Comparison of ENCODE assay signal across 29 mouse cellular contexts in genomic region chr6:78505745-78506144, GRCm38 (mm10). TPM values are rescaled to one million over a fixed set of nuclear protein-coding genes. Genes with fewer than 3 reads are reported as not detected.
"Had no signal": no experiment of that assay in that cellular context is flagged by ENCODE, and none has a peak within 500 bp of the region (broad histone marks: within the 10 kb centered on the region; RNA-seq: fewer than 3 reads in every experiment).

No protein-coding gene starts in this region.

- ATAC-seq: intestine, postnatal 0 days; liver, postnatal 0 days; lung, postnatal 0 days; midbrain, embryonic 13.5 days; midbrain, embryonic 16.5 days had no signal

- H3K4me2 ChIP-seq: limb, embryonic 12.5 days; limb, embryonic 15.5 days; lung, embryonic 14.5 days; midbrain, embryonic 13.5 days; neural tube, embryonic 13.5 days; stomach, embryonic 15.5 days had no signal

- H3K4me1 ChIP-seq: limb, embryonic 12.5 days; limb, embryonic 15.5 days; megakaryocyte, embryonic 14.5 days; midbrain, embryonic 10.5 days; midbrain, embryonic 13.5 days; neural tube, embryonic 13.5 days; stomach, embryonic 15.5 days had no signal

- H3K36me3 ChIP-seq: limb, embryonic 12.5 days; limb, embryonic 15.5 days; midbrain, embryonic 10.5 days; midbrain, embryonic 13.5 days; neural tube, embryonic 13.5 days; stomach, embryonic 15.5 days had no signal

- H3K4me3 ChIP-seq: limb, embryonic 12.5 days; limb, embryonic 15.5 days; megakaryocyte, embryonic 14.5 days; midbrain, embryonic 10.5 days; midbrain, embryonic 13.5 days; myocyte; neural tube, embryonic 13.5 days; stomach, embryonic 15.5 days had no signal

- H3K27me3 ChIP-seq: limb, embryonic 12.5 days; limb, embryonic 15.5 days; megakaryocyte, embryonic 14.5 days; midbrain, embryonic 13.5 days; neural tube, embryonic 13.5 days; stomach, embryonic 15.5 days had no signal

- H3K9ac ChIP-seq: limb, embryonic 12.5 days; limb, embryonic 15.5 days; liver, embryonic 14.5 days; liver, postnatal 0 days; lung, embryonic 14.5 days; midbrain, embryonic 13.5 days; neural tube, embryonic 13.5 days; stomach, embryonic 15.5 days had no signal

- H3K27ac ChIP-seq: kidney, postnatal 0 days; limb, embryonic 12.5 days; limb, embryonic 15.5 days; liver, embryonic 14.5 days; midbrain, embryonic 10.5 days; midbrain, embryonic 13.5 days; neural tube, embryonic 13.5 days; stomach, embryonic 15.5 days had no signal

- DNase-seq: kidney, adult 2 months; kidney, postnatal 25 days; left cerebral cortex, postnatal 4 days; liver, postnatal 0 days; lung, embryonic 14.5 days; retina, postnatal 1 day; right cerebral cortex, postnatal 25 days; spleen, adult 18-20 months; thymus, postnatal 25 days had no signal

- H3K9me3 ChIP-seq: limb, embryonic 12.5 days; limb, embryonic 15.5 days; megakaryocyte, embryonic 14.5 days; midbrain, embryonic 10.5 days; midbrain, embryonic 13.5 days; neural tube, embryonic 13.5 days; stomach, embryonic 15.5 days had no signal

RNA-seq across cellular contexts. Expression of gene Reg3g, which starts 37.1 kb away (rescaled TPM):
- total RNA-seq: layer of hippocampus, adult 8-10 months; layer of hippocampus, postnatal 14 days; left cerebral cortex, adult 8-10 months; left cerebral cortex, postnatal 14 days; left cerebral cortex, postnatal 4 days; monocyte, adult 5-6 weeks; neutrophil, adult 5-6 weeks had no signal
- polyA plus RNA-seq: kidney, adult 2 months; kidney, embryonic 14.5 days; limb, embryonic 12.5 days; limb, embryonic 15.5 days; liver, embryonic 14.5 days; liver, postnatal 0 days; lung, embryonic 14.5 days; midbrain, embryonic 10.5 days; midbrain, embryonic 13.5 days; midbrain, embryonic 16.5 days; myocyte; neural tube, embryonic 13.5 days had no signal
